Mouse (Mus musculus) layer of hippocampus, postnatal 14 days (tissue): Measurements from ENCODE around the gene Lrmda. TPM values are rescaled to one million over a fixed set of nuclear protein-coding genes. Genes with fewer than 3 reads are reported as not detected.
"Not testable (repeated sequence)": the region's sequence is repeated elsewhere in the genome, so short reads cannot be mapped to it uniquely, and the experiment has no call there.

Source experiments
- DNase-seq, 2 experiments: peaks; one replicate each; pipeline ENCODE4 v3.0.0; 2021 to 2022; ENCODE audit warnings: low spot score in 2 of 2, mixed read lengths in 1 of 2
- total RNA-seq, 2 experiments: library from RNA; stranded (reverse); gene quantifications; 2 replicates each; pipeline ENCODE4 v1.2.3; 2021

Lrmda gene
- total RNA-seq, 2 experiments from 2014 or later = 0.95 TPM; not detected in 1

DNA sequence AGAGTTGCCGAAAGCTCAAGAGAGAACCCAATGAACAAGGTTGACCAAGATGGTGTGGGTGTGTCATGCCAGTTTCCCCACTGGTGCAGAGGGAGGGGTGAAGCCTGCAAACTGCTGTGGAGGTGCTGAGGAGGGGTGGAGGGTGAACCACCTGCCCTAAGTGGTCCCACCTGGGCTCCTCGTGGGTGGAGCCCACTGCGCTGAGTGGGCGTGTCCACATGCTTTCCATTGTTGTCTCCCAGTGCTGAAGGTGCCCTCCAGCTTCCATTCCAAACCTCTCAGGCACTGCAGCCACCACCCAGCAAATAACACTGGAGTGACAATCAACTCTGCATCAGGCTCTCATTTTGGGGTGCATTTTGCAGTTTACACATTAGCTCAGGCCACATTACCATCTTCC is 554.5 kb downstream of the Lrmda start:
- DNase-seq = no peak

GRCm38 (mm10) chr14:22576441-22576840 is 556.9 kb downstream of the Lrmda start:
- DNase-seq = no peak

- DNase-seq = no peak
Measured at GRCm38 (mm10) chr14:22577411-22578037, 558.0 kb downstream of the Lrmda start.

- DNase-seq = peak; percentile 86 to 92
Measured at GRCm38 (mm10) chr14:22578224-22578623, 558.7 kb downstream of the Lrmda start.

DNA sequence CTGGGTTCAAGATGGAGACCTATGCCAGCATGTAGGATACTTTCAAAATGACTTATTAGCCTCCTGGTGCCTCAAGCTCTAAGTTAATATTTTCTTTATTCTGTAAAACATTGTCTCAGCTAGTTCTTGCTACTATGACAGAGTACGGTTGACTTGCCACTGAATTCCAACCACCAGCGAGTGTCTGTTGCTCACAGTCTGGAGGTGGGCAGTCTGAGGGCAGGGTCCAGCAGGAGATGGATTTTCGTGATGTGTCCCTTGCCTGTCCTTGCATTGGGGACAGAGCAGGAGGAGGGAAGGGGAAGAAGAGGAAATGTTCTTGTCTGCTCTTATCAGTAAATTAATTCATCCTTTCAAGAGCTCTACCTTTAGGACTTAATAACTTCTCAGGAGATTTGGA is 559.5 kb downstream of the Lrmda start:
- DNase-seq = no peak

DNA sequence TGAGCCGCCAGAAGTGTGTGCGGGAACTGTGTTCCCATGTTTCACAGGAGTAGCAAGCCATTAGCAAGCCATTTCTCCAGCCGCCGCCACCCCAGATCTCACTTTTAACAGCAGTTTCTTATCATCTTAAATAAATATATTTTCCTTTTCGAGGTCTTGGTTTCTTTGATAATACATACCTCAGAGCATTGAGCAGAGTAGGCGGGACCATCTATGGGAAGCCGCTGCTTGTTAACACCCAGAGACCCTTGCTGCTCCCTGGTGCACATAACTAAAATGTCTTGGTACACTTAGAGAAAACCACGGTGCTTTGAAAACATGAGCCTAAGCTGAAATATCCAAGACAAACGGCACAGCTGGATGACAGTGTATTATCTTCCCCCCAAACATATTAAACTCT is 562.6 kb downstream of the Lrmda start:
- DNase-seq = no peak

DNA sequence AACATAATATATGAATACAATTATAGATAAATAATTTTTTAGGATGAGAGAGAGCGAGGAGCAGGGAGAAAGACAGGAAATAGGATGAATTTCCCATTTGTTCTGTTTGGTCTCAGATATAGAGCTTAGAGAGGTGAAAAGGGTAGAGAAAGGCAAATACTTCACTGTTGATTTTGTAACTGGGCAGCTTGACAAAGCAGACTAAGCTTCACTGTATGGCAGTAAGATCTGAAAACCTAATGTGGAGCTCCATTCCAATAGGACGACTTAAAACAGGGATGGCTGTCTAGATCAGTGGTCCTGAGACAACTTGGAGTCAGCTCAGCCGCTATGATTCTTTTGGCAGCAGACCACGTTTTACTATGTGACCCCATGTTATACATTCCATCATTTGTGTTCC is 566.8 kb downstream of the Lrmda start:
- DNase-seq = no peak

- DNase-seq = no peak
Measured at GRCm38 (mm10) chr14:22586796-22587195, 567.3 kb downstream of the Lrmda start.

DNA sequence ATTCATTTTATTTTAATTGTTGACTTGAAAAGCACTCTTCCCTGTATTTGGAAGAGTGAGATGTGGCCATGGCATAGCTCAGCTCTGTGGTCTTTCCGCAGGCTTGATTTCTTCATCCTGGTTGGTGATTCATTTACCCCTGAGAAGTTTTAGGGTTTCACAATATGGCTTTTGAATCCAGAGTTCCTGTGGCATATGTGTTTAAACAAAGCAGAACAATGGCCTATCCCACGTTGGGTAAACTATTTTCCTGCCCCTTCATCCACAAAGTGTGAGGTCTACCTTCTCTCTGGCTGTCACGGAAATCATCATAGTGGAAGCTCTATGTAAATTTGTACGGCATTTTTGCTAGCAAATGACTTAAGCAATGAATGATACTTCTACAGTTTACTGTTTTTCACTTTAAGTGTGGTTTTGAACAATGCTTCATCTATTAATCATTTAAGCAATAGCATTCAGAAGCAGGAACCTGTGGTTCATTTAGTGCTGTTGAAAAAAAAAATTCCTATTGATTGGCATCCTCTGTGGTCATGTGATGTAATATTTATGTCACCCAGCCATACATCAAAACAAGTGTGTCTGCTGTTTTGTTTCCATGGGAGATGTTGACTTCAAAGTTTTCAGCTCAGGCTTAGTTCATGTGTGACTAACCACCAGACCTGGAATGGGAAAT is 567.9 kb downstream of the Lrmda start:
- no peak for DNase-seq

GRCm38 (mm10) chr14:22587958-22588296 is 568.4 kb downstream of the Lrmda start:
- DNase-seq = no peak

GRCm38 (mm10) chr14:22588394-22588793 is 568.9 kb downstream of the Lrmda start:
- not testable (repeated sequence) for DNase-seq

GRCm38 (mm10) chr14:22589503-22590215 is 570.1 kb downstream of the Lrmda start:
- DNase-seq = no peak

DNA sequence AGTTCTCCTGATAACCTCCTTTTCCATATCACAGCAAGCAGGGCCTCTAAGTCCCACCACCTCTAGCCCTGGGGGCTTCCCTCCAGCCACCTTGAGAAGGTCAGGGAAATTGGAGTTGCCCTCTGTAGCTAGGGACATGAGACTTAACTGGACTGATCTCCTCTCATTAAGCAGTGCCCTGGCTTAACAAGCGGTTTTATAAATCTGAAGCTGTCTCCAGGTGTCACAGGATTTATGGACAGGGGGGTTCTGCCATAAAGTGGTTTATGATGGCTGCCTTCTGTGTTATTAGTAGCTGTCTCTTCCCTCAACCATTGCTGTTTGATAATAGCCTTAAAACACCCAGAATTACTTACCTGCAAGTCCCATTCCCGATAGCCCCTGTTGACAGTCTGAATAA is 571.7 kb downstream of the Lrmda start:
- DNase-seq = no peak

- no peak for DNase-seq
Measured at GRCm38 (mm10) chr14:22597508-22597907, 578.0 kb downstream of the Lrmda start.

DNA sequence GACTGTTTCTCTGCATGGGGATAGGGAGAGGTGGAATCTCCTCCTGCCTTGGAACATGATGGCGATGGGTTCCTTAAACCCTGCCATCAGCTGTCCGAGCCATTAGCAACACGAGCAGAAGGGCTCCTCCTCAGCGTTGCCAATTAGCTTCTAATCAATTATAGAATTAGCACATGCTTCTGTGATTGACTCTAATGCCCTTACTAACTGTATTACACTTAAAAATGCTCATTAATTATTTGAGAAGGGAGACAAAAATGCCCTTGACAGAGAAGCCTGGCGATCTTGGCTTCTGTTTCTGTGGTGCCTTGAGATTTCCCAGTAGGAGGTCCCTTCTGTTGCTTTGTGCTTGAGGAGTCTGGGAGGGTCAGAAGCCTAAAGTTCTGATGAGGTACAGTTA is 579.1 kb downstream of the Lrmda start:
- no peak for DNase-seq

GRCm38 (mm10) chr14:22600166-22600565 is 580.7 kb downstream of the Lrmda start:
- no peak for DNase-seq

DNA sequence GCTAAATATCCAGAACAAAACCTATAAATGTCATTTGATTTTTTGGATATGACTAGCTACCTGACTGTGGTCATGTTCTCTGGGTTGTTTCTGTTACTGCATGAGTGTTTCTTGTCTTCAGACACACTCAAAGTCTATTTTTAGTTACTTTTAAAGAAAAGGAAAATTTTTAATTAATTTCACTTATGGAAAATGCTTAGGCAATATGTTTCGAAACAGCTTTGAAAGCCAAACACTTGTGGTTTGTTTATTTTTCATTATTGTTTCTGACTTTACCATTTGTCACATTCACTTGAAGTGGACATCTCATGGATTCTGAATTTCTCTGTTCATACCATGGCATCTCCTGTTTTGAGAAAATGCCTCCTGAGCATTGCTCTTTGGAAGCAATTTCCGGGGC is 582.8 kb downstream of the Lrmda start:
- DNase-seq = no peak

GRCm38 (mm10) chr14:22608599-22608998 is 589.1 kb downstream of the Lrmda start:
- DNase-seq = no peak

DNA sequence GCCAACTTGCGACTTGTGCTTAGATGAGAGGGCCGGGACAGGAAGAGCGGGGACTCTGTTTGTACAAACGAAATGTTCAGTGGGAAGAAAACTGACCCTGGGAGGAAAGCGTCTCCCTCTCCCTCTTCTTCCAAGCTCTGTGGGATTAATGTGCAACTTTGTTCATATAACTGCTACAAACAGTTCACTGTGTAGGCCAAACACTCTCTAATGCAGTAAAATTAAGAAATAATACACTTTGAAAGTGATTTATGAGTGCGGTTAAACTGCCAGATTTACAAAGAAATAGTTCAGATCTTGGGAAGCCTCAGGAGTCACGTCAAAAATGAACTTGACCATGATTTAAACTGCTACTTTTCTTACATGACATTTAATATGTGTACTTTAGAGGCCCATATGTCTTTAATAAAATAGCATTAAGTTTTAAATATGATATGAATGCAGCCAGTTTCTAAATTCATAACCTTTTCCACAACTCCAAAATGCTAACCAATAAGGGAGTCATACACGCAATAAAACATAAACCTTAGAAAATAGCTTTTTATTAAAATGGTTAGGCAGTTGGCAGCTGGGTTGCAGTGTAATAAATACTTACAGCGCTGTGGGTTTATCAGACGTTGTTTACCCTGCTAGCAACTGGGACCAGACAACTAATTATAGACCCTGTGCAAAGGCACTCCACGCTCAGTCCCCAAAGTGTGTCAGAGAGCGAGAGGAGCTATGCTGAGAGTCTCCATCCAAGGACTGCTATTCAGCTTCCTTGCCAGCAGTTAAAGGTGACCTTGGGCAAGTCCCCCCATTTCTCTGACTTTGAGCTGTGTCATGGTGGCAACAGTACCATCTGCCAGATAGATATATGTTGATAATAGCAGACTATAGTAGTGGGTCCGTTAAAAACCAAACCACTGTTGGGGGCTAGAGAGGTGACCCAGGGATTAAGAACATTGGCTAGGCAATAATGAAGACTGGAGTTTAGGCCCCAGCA is 590.0 kb downstream of the Lrmda start:
- no peak for DNase-seq

DNA sequence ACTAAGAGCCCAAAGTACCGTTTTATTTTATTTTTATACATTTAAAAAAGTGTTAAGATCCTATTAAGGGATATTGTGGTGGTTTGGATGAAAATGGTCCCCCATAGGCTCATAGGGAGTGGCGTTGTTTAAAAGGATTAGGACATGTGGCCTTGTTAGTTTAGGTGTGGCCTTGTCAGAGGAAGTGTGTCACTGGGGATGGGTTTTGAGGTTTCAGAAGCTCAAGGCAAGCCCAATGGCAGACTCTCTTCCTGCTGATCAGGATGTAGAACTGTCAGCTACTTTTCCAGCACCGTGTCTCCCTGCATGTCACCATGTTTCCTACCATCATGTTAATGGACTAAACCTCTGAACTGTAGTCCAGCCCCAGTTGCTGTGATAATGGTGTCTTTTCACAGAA is 591.5 kb downstream of the Lrmda start:
- no peak for DNase-seq

- DNase-seq = no peak
Measured at GRCm38 (mm10) chr14:22620191-22620590, 600.7 kb downstream of the Lrmda start.
